Mouse (Mus musculus) adrenal gland, postnatal 10 days (tissue): ENCODE results near the gene Serpina5. TPM values are rescaled to one million over a fixed set of nuclear protein-coding genes. Genes with fewer than 3 reads are reported as not detected.
A peak's percentile ranks its signal among the peaks of the same experiment; 100 is the strongest.
"Not testable (repeated sequence)": the region's sequence is repeated elsewhere in the genome, so short reads cannot be mapped to it uniquely, and the experiment has no call there.

Source experiments
- DNase-seq: peaks from one replicate; pipeline ENCODE4 v3.0.0; 2021; ENCODE audit warnings: mixed read lengths
- long read RNA-seq, 2 experiments: library from polyadenylated mRNA; stranded (forward); transcript quantifications; one replicate each; pipeline ENCODE4 v2.0.0; 2021
- total RNA-seq, 2 experiments: library from RNA; stranded (reverse); gene quantifications; 2 replicates each; pipeline ENCODE4 v1.2.3; 2021

Gene Serpina5
- total RNA-seq = under 1 TPM; 0.12 to 0.18 TPM
- long read RNA-seq, experiment 1 = 0 reads
- long read RNA-seq, experiment 2 = 0 reads

DNA sequence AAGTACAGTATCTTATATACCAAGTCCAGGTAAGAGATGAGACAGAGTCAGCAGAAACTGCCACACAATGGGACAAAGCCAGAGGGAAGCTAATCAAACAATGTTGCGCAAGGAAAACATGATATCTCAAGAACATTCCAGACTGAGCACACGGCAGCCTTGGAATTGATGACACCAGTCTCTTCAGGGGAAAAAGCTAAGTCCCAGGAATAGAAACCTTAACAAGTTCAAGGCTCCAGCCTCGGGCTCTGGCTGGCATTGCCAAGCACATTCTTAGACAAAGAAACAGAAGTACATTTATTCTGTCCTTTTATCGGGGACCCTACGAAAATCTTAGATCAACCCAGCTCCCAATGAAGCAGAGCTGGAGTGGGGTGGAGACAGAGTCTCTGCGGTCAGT lies at the start of gene Serpina5:
Gene Serpina5, plus strand, starts transcription at position 346 of the 400 bp plus-strand sequence.
- no peak for DNase-seq

DNA sequence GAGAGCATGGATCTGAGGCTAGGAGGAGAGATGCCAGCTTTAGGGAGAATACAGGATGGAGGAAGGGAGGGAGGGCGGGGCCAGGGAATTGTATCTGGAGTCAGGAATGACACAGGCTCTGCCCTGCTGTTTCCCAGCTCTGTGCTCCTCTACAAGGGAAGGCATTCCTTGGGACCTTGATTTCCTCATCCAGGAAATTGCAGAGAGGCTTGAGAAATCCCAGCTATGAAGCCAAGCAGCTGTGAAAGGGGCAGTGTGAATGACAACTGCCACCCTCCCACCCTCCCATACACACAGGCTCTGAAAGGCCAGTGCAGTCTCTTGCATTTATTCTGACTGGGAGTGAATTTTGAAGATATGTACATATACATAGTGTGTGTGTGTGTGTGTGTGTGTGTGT lies 46.9 kb upstream of the Serpina5 start:
- DNase-seq = no peak

DNA sequence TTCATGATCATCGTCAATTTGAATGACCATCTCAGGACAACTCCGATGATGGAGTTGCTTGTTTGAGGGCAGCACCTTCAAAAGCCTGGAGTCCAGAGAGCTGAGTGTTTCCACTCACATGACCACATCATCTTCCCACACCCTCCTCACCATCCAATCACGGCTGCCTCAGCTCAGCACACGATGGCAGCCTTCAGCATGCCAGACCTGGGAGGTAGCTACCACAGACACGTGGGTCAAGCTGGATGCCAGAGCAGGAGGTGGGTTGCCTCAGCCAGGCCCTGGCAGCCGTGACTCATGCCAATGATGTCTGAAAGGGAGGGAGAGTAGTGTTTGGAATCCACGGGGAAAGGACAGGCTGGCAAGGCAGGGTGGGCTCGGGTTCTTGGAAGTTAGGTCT lies 45.2 kb upstream of the Serpina5 start:
- DNase-seq = no peak

DNA sequence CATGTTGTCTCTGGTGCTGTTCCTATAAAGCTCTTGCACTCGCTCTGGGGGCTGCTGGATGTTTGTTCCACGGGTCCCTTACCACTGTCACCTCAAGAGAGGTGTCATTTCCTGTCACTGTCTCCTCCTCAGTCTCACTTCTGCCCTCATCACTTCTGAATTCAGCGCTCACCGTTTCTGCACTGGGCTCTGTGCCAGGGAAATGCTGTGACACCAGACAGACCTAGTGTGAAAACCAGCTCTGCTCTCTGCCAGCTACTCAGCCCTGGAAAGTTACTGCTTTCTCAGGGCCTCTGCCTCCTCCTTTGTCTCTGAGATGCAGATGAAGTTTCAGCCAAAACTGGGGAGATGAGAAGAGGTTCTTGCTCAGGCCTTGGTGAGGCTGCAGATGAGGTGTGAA lies 43.9 kb upstream of the Serpina5 start:
- DNase-seq = peak; percentile 20

DNA sequence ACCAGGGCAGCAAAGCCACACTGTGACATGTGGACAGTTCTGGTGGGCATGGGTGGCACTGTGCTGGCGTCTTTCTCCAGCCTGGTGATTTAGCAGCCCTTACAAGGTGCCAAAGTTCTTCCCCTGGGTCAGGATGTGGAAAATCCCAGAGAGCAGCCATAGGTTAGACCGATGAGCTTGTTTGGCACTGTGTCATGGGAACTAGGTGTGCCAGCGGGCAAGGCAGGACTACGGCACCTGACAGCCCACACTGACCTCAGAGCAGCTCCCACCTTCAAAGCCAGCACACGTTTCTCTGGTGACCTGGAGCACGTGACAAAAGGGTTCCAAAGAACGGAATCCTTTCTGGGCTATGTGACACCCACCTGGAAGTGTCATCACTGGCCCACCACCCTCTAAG lies 43.4 kb upstream of the Serpina5 start:
- DNase-seq = no peak

DNA sequence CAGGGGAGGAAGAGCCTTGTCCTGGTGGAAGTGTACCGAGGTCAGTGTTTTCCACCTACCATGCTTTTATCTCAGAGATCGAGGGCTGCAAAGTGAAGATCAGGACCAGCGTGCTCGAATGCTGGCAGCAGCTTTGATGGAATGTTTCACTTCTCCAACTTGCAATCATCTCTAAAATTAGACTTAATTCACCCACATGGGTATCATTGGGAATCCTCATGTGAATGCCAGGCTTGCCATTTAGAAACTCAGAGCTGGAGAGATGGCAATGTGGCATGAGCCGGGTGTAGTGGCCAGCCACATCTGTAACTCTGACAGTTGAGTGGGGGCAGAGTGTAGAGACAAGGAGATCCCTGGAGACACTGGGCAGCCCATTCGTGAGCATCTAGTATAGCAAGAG lies 40.8 kb upstream of the Serpina5 start:
- no peak for DNase-seq

DNA sequence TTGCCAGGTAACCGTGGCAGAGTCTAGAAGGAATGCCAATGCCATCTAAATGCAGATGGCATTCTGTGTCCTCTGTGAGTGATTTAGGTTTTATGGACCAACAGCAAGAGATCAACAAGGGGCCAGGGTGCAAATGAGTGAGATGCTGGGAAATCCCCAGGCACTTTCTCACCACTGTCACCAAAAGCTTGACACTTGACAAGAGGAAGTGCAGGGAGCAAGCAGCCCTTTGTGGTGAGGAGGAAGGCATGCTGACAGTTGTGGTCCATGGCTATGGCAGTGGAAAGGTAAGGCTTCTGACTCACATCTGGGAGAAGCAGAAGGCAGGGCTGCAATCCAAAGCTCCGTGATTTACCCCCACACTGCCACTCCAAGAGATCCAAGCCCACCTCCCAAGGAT lies 39.1 kb upstream of the Serpina5 start:
- DNase-seq = no peak

DNA sequence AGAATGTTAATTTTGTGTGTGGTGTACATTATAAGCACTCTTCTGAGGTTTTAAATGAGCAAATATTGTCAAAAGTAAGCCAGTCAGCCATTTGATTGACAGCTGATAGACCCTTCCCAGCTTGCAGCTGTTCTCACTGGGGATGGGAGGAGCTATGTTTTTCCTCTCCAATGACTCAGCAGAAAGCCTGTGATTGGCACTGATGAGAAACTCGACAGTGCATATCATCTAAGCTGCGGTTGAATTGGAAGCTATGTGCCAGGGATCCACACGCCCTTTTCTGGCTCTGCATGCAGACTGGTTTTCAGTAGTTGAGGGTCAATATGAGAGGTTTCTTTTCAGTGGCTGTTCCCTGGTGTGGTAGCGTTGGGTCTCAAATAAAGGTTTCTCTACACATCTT lies 36.4 kb upstream of the Serpina5 start:
- DNase-seq = no peak

DNA sequence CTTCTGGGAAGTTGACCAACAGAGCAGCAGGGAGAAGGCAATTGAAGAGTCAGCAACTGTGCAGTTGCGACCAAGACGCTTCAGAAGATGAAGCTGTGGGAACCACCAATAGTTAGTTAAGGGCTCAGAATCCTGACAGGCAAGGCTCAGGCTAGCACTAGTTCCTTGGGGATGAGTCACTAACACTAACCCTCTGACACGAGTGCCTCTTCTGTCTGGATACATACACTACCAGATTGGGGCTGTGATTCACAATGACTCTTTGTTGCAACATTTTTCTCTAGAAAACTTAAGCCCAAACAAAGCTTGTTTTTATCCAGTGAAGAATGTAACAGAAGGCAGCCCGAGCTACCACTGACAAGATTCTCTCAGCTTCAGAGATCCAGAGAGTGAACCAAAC lies 35.9 kb upstream of the Serpina5 start:
- no peak for DNase-seq

DNA sequence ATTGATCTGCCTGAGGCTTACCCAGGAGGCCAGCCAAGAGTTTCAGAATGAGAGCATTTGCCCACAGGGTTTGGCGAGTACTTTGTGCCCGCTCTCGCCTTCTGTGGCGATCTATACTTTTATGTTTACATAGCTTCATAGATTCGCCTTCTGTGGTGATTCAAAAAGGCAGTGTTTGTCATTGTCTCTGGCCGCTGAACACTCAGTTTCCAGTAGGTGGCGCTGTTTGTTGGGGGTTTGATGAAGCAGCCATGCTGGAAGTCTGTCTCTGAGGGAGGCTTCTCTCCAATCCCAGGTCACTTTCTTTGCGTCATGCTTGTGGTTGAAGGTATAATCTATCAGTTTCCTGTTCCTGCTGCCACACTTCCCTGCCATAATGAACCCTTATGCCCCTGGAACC lies 34.7 kb upstream of the Serpina5 start:
- peak; percentile 84 for DNase-seq

DNA sequence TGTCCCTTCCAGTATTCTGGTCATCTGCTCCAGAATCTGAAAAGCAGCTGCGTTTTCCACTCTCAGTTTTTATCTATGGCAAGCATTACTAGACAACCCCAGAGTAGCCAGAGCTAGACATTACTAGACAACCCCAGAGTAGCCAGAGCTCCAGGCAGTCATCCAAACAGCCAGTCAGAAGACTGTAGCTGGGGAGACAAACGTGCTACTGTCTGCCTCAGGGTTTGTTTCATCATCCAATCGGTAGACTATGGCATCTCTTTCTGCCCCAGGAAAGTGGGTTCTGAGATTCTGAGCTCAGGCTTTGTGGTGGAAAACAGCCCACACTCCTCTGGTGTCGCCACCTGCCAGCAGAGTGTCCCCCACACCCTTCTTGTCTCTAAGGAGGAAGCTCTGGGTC lies 33.4 kb upstream of the Serpina5 start:
- peak; percentile 74 for DNase-seq

DNA sequence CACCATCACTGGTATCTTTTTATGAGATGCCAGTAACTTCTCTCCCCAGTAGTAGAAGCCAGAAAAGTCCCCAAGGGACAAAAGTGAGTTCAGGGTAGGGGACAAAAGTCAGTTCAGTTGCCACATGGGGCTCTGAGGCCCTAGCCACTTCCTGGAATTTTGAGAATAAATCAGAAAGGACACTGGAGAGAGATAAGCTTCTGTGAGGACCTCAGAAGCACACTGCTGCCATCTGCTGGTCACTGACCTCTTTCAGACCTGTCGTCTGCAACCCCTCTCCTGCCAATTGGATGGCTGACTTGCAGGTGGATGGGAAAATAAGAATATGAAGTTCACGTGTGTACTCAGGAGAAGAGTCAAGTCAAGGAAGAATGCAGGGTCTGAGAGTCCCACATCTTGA lies 31.3 kb upstream of the Serpina5 start:
- peak; percentile 87 for DNase-seq

DNA sequence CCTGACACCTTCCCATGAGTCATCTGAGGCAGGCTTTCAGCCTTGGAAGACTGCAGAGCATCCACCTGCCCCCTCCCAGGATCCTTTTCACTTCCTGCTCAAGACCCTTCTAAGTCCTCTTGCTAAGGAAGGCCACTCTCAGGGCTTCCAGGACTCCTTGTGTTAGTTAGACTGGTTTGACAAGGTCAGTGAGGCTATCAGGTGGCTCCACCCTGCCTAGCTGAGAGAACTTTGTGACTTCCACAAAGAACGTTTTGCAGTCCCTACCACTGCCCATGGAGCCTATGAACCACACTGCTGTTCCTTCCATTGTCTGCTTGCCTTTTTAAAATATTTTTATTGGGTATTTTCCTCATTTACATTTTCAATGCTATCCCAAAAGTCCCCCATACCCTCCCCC lies 29.2 kb upstream of the Serpina5 start:
- no peak for DNase-seq

DNA sequence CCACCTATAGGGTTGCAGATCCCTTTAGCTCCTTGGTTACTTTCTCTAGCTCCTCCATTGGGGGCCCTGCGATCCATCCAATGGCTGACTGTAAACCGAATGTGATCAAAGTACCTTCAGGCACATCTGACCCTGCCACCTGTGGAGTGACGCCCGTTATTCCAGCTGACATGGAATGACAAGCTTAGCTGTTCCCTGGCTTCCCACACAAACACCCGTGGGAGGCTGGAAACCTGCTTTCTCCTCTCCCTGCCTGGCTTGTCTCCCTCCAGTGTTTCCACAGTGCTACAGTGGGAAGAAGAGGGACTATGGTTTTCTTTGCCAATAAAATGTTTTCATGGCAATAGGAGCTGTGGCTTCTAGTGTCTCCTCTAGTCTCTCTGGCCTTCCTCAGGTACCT lies 28.6 kb upstream of the Serpina5 start:
- no peak for DNase-seq

DNA sequence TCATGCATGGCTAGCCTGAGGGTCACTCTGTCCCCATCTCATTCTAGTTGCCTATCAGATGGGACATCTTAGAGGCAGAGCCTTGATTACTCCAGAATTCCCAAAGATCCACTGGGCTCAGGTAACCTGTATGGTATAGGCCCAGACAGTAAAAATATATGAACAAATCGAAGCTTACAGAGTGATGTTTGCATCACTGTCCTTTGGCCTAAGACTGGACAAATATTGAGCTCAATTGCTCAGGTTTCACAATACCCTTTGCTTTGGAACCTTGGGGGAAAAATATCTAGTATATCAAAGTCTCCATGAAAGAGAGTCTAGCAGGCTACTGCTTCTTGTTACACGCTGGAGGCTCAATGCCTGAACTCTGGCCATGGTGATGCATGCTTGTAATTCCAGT lies 10.8 kb upstream of the Serpina5 start:
- no peak for DNase-seq

DNA sequence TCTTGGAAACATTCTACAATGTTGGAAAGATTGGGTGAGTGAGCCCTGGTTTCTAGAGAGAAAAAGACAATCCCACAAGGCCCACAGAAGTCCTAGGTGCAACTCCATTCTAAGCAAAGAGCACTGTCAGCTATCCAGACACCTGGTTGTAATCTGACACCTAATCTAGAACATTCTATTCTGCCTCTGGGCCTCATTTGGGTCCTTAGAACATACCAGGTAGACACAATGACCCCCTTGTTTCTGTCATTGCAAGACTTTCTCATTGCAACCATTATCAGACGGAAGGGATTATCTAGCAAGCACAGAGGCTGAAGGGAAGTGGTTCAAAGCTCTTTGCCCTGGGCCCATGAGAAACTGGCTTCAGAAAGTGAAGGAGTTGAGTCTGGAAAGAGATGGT lies 9.6 kb upstream of the Serpina5 start:
- no peak for DNase-seq

DNA sequence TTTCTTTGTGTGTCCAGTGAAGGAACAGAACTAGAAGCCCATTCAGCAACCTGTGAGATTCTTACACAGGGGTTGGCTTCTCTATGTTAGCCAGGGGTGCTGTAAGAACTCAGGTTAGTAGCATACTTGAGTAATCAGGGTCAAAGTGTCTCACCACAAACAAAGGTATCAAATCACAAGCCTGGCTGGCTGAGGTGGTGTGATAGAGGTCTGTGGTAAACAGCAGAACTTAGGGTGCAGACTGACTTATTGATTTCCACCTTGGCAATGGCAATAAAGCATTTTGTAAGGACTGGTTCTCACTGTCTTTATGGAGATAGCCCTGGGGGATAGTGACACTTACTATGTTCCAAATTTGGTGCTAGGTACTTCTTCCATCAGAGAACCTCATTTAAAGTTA lies 4.9 kb downstream of the Serpina5 start:
- DNase-seq = no peak

DNA sequence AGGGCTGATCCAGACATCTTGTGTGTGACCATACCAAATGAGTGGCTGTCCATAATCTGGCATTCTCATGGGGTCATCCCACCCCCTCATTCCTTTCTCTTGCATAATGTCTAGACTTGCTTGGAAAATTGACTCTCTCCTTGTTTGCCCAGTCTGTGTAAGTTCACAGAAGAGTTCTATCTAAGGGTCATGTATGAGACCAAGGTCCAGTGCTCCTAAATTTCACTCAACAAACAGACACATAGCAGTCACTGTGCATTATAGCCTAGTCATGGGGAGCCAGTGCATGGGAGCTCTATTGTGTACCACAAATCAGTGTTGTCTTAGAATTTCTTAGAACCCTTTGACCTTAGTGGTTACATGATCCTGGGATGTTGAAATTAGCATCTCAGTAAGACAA lies 6.0 kb downstream of the Serpina5 start:
- DNase-seq = no peak

DNA sequence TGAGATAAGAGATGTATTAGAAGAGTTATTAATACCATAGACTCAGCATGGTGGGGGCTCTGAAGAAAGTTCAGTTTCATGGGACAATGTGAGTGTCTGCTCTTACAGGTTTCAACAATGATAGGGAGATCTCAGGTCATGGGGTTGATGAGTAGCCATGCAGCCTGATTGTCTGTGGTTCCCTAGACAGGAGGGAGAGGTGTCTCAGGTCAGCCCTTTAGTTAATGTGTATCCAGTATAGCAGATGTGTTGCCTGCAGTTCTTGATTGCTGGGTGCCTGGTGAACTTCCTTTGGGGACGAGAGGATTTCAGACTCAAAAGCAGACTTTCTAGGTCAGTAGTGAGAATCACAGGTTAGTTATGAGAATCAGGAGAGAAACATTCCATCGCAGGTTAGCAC lies 7.6 kb downstream of the Serpina5 start:
- DNase-seq = no peak

DNA sequence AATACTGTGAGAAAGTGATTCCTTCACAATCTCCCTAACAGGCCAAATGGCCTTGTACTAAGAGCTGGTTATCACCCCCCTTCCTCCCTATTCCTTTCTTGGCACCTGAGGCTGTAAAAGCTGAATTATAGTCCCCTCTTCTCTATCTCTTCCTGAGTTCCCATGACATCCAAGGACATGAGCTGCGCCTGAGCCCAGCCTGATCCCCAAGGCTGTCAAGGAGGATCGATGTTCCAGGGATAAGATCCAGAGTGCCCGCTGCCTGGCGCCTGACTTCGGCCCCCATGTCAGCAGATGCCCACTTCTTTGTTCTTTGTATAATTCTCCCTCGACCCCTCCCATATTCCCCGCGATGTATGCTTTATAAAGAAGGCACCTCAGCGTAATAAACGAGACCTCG lies 11.4 kb downstream of the Serpina5 start, which contains the start of gene Serpina3a:
Gene Serpina3a, plus strand, starts transcription at position 392 of the 400 bp plus-strand sequence.
- DNase-seq = not testable (repeated sequence)

DNA sequence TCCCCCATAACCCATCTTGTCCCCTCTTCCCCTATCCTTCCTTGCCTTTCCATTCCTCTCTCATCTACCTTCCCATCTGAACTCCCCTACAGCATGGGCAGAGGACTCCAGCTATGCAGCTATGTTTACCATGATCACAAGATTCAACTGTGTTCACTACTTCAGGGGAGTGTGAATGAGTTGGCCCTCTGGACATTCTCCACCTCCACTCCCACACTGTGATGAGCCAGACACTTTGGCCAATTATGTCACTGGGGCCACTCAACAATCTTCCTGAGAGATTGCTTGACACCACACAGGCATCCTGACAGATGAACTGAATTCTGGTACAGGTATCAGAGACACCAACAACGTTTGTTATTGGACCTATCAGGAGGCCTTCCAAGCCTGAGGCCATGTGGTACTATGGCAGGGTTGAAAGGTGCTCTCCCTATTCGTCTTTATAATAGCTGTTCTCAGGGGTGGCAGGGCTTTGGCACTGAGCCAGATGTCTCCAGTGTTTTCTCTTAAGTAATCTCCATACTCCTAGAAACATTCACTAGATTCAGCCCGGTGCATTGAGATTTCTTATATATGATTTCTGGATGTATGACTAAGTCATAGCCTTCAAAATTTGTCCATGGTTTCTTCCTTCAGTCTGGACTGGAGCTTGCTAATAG lies 14.1 kb downstream of the Serpina5 start:
- DNase-seq = peak; percentile 22

DNA sequence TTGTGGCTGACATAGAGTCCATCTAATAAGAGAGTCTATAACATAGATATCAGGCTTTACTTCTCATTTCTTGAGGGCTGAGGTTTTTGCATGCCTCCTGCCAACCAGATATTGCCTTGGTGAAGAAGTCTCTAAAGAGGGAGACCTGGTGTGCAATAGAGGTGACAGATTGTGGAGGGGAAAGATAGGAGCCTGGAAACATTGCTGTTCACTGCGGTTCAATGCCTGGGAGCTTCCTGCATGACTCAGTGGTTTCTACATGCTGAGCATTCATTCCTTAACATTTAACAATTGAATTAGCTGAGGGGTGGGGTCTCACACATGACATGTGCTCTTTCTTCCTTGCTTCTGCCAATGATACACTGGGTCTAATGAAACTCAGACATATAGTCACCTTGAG lies 22.2 kb downstream of the Serpina5 start:
- no peak for DNase-seq

DNA sequence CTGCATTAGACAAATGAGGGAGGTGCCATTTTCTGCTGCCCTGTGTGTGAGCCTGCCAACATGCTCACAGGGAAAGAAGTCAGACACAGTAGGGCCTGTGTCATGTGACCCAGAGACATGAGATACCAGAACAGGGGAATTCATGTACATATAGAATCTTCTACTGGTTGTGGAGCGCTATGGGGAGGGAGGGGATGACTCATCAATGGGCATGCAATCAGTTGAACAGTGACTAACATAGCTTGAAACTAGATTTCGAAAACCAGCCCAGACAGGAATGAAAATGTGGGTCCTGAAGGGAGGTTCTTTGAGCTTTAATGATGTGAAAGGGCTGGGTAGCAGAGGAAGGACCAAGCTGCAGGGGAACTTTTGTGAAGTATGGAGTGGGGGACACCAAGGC lies 23.1 kb downstream of the Serpina5 start:
- no peak for DNase-seq

DNA sequence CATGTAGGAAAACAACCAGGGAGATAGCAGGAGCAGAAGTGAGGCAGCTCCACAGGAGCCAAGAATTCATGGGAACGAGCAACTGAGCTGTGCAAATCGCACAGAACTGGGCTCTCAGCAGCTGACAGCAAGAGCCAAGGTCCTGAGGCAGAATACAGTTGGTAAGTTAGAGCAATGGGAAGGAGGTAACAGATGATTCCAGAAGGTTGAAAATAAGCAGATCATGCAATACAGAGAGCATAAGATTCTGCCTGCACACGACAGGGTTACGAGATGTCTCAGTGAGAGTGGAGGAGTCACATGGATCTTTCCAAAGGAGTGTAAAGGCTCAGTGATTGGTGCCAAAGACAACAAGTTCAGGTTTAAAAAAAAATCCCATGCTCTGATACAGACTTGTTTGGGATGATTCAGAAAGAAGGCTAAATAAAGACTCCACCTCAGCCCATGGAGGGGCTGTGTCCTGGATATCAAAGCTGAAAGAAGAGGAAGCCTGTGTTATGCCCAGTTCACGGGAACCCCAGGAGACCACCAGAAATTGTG lies 24.2 kb downstream of the Serpina5 start:
- DNase-seq = no peak

DNA sequence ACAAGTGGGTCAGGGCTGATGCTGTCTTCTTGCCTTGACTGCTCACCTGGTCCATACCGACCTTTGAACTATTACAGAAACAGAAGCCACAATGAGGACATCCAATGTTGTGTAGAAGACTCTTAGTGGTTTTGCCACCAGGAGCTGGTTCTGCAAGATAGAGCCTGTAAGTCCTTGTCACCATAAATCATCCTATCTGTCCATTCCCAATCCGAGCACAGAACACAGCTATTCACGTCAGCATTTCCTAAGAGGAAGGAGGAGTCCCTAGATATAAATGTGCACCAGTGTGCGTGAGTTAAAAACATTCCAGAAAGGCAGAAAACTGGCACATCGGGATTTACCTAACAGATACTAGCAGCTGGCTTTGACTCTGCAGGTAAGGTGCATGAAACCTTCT lies 26.8 kb downstream of the Serpina5 start, which contains the start of gene Serpina3b:
Gene Serpina3b, plus strand, starts transcription at position 301 of the 400 bp plus-strand sequence.
- DNase-seq = no peak
